Mouse (Mus musculus): ENCODE measurements at regions not wholly inside any gene's neighbourhood (a gene's known extent, or its start where the extent isn't known, plus 50 kb on each side); places are given as distances from the start of the nearest gene placed in this dataset.

DNA sequence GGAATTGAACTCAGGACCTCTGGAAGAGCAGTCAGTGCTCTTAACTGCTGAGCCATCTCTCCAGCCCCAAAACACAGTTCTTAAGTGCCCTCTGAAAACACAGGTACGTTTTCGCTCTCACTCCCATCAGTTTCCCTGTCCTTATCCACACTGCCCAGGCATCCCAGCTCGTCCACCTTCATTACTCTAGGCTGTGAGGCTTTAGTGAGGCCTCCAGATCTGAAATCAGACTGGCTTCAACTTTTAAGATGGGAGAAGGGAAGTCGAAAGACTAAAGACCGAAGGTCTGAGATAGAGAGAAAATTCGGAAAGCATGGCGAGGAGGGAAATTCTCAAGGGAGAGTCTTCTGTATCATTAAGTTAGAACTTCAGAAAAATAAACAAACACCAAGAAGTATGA lies 54.8 kb upstream of the Tet2 start:
- Histone ChIP-seq H3K4me2 (no peak overlapping the region), H3K4me3 (no peak overlapping the region), H3K36me3 (no peaks in the 10 kb centered on the region), H3K27ac (ENCODE audit: poor library complexity, severe bottlenecking) (peak overlapping the region; percentile 68; the same call in 1 of the 2 replicates), H3K27me3 (replicated peaks) (no peaks in the 10 kb centered on the region), H3K9me3 (replicated peaks) (no peaks in the 10 kb centered on the region), H3K4me1 (replicated peaks) (peaks cover 11% of the 10 kb centered on the region), H3K9ac (no peak overlapping the region)
- 82% methylated on average over 7 of the region's 7 CpGs for WGBS
- ATAC-seq (ENCODE audit: insufficient number of reproducible peaks, low FRiP score), result no peak

DNA sequence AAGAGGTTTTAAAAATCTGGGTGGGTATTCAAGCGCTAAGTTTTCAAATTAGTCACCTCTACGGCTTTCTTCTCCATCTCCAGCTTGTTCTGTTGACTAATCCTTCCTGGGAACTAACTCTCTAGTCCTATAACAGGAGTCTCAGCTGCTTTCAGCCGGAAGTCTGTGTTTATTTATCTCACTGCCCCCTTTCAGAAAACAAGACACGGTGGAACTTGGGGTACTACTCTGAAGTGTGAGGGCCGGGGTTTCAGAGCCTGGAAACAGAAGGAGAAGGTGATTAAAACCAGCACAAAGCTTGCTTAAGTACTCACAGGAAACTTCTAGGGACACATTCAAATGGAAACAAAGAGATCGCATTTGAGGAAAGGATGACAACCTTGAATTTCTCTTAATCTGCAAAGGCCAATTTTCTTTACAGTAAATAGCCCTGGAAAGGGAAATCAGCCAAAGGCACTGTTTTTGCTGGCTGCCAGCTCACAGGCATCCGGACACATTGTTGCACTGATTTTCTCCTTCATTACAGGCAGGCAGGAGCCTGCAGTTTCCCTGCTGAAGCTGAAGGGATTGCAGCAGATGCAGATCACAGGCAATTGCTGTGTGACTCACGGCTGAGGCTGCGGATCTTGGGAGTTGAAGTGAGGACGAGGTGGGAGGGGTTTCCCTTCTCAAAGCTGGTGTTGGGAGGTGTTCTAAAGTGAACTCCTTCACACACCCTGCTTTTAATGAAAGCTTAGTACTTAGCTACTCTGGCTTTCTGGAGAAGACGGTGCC lies 55.7 kb upstream of the Tet2 start:
- Histone ChIP-seq H3K4me1 (replicated peaks) (peaks cover 11% of the 10 kb centered on the region), H3K27me3 (replicated peaks) (no peaks in the 10 kb centered on the region), H3K9me3 (replicated peaks) (no peaks in the 10 kb centered on the region), H3K36me3 (no peaks in the 10 kb centered on the region), H3K27ac (ENCODE audit: poor library complexity, severe bottlenecking) (peak overlapping the region; percentile 68; the same call in 1 of the 2 replicates), H3K4me3 (peak overlapping the region; percentile 10), H3K9ac (no peak overlapping the region), H3K4me2 (peak overlapping the region; percentile 36)
- WGBS, result 21% methylated on average over 11 of the region's 11 CpGs
- ATAC-seq (ENCODE audit: insufficient number of reproducible peaks, low FRiP score), result peak; percentile 79

DNA sequence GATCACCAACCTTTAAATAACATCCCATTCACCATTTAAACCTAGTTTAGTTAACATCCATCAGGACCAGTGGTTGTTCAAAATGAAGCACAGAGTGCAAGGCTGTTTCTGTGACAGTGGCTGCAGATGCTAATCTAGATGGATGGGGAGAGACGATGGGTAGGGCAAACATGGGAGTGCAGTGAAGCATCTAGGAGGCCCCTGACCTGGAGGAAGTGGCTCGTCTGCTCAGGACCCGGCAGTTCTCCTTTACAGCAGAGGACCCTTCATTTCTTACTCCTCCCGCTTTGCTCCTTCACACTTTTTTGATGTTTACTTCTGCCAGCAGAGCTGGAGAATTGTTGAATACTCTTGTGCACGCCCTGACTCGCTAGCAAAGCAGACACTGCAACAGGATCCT lies 60.5 kb upstream of the Tet2 start:
- Histone ChIP-seq H3K9ac (no peak overlapping the region), H3K27me3 (replicated peaks) (no peaks in the 10 kb centered on the region), H3K4me3 (no peak overlapping the region), H3K4me2 (no peak overlapping the region), H3K9me3 (replicated peaks) (no peaks in the 10 kb centered on the region), H3K4me1 (replicated peaks) (peaks cover 10% of the 10 kb centered on the region), H3K36me3 (no peaks in the 10 kb centered on the region), H3K27ac (ENCODE audit: poor library complexity, severe bottlenecking) (no peak overlapping the region)
- no peak for ATAC-seq (ENCODE audit: insufficient number of reproducible peaks, low FRiP score)
- 85% methylated on average over 6 of the region's 6 CpGs for WGBS

DNA sequence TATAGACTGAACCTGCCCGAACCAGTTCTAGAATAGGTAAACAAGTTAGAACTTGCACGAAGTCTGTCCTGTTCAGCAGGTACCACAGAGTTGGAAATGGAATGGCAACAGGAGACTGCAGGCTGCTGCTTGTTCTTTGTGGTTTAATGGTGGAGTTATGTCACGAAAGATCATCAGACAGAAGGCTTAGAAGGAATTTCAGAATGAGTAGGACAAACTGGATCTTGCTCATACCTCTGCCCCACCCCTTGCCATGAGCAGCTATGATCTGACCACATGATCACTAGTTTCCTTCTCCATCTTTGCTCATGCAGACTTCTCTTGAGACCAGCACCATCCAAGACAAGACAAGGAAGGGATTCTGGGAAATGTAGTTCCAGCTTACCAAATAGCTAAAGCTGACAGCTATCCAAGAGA lies 63.9 kb upstream of the Tet2 start:
- H3K4me2 ChIP-seq, result no peak overlapping the region

DNA sequence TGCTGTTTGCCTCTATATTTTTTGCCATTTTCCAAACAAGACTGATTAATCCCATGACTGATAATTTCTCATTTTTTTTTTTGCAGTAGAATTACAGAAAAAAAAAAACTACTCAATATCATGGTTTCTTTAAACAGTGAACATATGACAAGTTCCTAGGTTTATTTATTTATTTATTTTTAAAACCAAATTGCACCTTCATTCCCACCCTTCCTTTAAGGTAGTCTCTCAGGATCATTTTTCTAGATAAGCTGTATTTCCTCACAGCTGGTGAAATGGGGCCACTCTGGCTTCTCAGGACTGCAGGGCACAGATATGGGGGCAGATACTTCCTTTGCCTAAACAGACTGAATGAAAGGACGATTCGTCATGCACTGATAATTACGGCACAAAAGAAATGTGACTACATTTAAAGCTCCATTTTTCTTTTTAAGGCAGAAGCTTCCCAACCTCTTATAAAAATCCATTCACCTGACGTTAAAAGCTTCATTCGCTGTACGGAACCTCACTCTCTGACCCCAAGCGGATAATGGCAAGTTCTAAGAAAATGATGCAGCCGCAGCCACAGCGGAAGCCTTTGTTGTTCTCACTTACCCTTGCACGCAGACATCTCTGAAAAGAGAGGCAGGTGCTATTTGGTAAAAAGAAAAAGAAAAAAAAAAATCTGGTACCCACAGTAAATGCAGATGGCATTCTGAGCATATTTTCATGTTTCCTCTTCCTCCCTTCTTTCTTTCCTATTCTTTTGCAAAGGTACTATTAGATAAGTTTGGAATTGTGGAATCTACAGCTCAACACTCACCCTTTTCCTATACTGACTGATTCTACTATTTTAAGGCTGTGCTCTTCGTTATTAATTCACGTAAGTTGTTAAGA lies 69.1 kb upstream of the Tet2 start:
- H3K4me2 ChIP-seq, result 0 out of 2 replicates have a peak overlapping the region, but pooled peaks have one; percentile 29
- ATAC-seq (ENCODE audit: insufficient number of reproducible peaks, low FRiP score), result no peak
- H3K4me3 ChIP-seq, result no peak overlapping the region
- H3K9ac ChIP-seq, result no peak overlapping the region
- no peaks in the 10 kb centered on the region for H3K9me3 ChIP-seq (replicated peaks)
- H3K4me1 ChIP-seq (replicated peaks), result peaks cover 8% of the 10 kb centered on the region; the same call in 1 of the 2 replicates
- H3K27ac ChIP-seq (ENCODE audit: poor library complexity, severe bottlenecking), result no peak overlapping the region
- no peaks in the 10 kb centered on the region for H3K27me3 ChIP-seq (replicated peaks)
- no peaks in the 10 kb centered on the region for H3K36me3 ChIP-seq
- WGBS, result 58% methylated on average over 12 of the region's 12 CpGs

More for the DNA sequence above, 63.9 kb upstream of the Tet2 start:
- no peak overlapping the region for H3K4me3 ChIP-seq
- WGBS, result 88% methylated on average over 3 of the region's 3 CpGs
- no peak overlapping the region for H3K9ac ChIP-seq
- no peaks in the 10 kb centered on the region for H3K4me1 ChIP-seq (replicated peaks)
- no peaks in the 10 kb centered on the region for H3K27me3 ChIP-seq (replicated peaks)
- no peaks in the 10 kb centered on the region for H3K36me3 ChIP-seq
- H3K9me3 ChIP-seq (replicated peaks), result no peaks in the 10 kb centered on the region
- no peak overlapping the region for H3K27ac ChIP-seq (ENCODE audit: poor library complexity, severe bottlenecking)
- ATAC-seq (ENCODE audit: insufficient number of reproducible peaks, low FRiP score), result no peak

DNA sequence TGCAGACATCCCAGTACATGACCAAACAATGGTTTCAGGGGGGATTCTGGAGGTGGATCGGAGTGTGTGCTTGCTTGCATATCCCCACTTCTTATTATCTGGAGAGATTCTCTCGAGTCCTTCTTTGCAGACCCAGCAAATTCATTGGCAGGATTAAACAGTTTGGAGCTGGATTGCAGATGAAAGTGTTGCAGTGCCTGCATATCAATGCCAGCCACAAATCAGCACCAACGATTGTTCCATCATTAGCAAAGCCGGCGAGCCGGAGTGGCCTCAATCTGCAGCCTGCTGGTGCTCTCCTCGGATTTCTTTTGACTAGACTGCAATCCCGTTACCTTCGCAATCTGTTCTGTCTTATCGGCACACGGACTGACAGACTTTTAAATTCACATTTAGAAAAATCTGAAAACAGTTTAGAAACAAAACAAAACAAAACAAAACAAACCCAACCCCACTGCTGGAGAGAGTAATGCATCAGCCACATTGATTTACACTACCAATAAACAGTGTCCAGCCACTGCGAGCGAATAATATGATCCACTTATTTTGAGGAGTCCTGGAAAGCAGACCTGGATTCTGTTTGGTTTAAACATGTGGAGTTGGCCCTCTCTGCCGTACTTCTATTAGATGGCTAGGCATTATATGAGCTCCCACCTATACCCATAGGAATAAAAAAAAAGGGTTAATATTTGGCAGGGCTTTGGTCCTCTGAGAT lies 69.9 kb upstream of the Tet2 start:
- no peaks in the 10 kb centered on the region for H3K36me3 ChIP-seq
- no peak overlapping the region for H3K9ac ChIP-seq
- peak overlapping the region; percentile 29 for H3K4me2 ChIP-seq
- no peak overlapping the region for H3K4me3 ChIP-seq
- no peak overlapping the region for H3K27ac ChIP-seq (ENCODE audit: poor library complexity, severe bottlenecking)
- no peaks in the 10 kb centered on the region for H3K9me3 ChIP-seq (replicated peaks)
- WGBS, result 46% methylated on average over 14 of the region's 14 CpGs
- ATAC-seq (ENCODE audit: insufficient number of reproducible peaks, low FRiP score), result no peak
- no peaks in the 10 kb centered on the region for H3K27me3 ChIP-seq (replicated peaks)
- peaks cover 8% of the 10 kb centered on the region; the same call in 1 of the 2 replicates for H3K4me1 ChIP-seq (replicated peaks)

DNA sequence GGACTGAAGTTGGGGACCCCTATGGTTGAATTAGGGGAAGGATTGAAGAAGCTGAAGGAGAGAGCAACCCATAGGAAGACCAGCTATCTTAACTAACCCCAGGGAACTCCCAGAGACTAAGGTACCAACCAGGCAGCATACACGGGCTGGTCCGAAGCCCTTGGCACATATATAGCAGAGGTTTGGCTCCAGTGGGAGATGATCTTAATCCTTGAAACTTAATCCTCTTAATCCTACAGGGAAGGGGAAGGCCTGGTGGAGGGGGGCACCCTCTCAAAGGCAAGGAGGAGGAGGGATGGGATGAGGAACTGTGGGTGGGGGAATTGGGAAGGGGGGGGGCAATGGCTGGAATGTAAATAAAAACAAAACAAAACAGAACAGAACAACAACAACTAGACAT lies 72.1 kb upstream of the Tet2 start:
- no peak overlapping the region for H3K27ac ChIP-seq (ENCODE audit: poor library complexity, severe bottlenecking)
- H3K27me3 ChIP-seq (replicated peaks), result no peaks in the 10 kb centered on the region
- no peak overlapping the region for H3K4me2 ChIP-seq
- 71% methylated on average over 2 of the region's 2 CpGs for WGBS
- no peak overlapping the region for H3K9ac ChIP-seq
- H3K36me3 ChIP-seq, result no peaks in the 10 kb centered on the region
- no peaks in the 10 kb centered on the region for H3K9me3 ChIP-seq (replicated peaks)
- ATAC-seq (ENCODE audit: insufficient number of reproducible peaks, low FRiP score), result no peak
- peaks cover 8% of the 10 kb centered on the region; the same call in 1 of the 2 replicates for H3K4me1 ChIP-seq (replicated peaks)
- no peak overlapping the region for H3K4me3 ChIP-seq

DNA sequence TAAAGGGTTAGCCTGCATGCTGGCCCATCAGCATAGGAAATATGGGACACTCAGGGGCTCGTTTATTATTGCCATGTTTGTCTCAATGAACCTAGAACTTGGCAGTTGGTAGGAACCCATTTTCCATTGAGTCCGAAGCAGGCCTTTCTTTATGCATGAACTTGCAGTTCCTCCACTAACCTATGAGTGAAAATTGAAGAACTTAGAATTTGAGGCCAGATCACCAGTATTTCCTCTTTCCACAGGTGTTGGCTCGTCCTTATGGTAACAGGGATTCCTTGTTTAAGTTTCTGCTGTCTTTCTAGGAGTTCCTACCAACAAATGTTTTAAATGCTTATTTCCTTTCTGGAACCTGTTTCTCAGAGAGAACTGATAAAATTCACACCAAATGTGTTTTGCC lies 73.6 kb upstream of the Tet2 start:
- Histone ChIP-seq H3K4me2 (no peak overlapping the region), H3K27me3 (replicated peaks) (no peaks in the 10 kb centered on the region), H3K9me3 (replicated peaks) (no peaks in the 10 kb centered on the region), H3K27ac (ENCODE audit: poor library complexity, severe bottlenecking) (no peak overlapping the region), H3K4me3 (no peak overlapping the region), H3K9ac (no peak overlapping the region), H3K36me3 (no peaks in the 10 kb centered on the region), H3K4me1 (replicated peaks) (peaks cover 13% of the 10 kb centered on the region)
- 72% methylated on average over 3 of the region's 3 CpGs for WGBS
- ATAC-seq (ENCODE audit: insufficient number of reproducible peaks, low FRiP score), result no peak

DNA sequence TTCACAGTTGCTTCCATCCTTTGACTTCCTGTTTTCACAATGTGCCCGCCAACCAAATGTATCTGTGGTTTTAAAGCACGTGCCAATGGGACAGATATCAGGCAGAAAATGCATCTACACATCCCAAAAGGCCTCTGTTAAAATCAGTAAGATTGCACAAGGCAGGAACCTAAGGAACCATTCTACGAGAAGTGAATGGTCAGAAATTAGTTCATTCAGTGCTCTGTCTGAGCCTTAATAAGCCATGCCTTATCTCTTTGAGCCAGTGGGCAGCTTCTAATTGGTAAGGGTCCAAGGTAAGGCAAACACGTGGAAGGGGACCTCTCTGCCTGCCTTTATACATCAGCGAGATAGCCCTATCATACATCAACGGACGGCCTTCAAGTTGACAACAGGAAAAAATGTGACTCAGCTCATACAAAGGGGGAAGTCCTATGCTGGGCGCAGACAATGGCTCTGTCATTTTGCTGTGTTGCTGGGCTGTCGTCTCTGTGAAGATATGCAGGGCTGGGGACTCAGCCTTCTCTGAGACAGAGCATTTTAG lies 78.3 kb upstream of the Tet2 start:
- H3K27me3 ChIP-seq (replicated peaks), result no peaks in the 10 kb centered on the region
- ATAC-seq (ENCODE audit: insufficient number of reproducible peaks, low FRiP score), result peak; percentile 42; the same call in 1 of the 2 replicates
- H3K36me3 ChIP-seq, result no peaks in the 10 kb centered on the region
- H3K27ac ChIP-seq (ENCODE audit: poor library complexity, severe bottlenecking), result no peak overlapping the region
- H3K4me3 ChIP-seq, result no peak overlapping the region
- no peak overlapping the region for H3K4me2 ChIP-seq
- no peaks in the 10 kb centered on the region for H3K9me3 ChIP-seq (replicated peaks)
- peaks cover 11% of the 10 kb centered on the region for H3K4me1 ChIP-seq (replicated peaks)
- H3K9ac ChIP-seq, result no peak overlapping the region
- 34% methylated on average over 9 of the region's 9 CpGs for WGBS

DNA sequence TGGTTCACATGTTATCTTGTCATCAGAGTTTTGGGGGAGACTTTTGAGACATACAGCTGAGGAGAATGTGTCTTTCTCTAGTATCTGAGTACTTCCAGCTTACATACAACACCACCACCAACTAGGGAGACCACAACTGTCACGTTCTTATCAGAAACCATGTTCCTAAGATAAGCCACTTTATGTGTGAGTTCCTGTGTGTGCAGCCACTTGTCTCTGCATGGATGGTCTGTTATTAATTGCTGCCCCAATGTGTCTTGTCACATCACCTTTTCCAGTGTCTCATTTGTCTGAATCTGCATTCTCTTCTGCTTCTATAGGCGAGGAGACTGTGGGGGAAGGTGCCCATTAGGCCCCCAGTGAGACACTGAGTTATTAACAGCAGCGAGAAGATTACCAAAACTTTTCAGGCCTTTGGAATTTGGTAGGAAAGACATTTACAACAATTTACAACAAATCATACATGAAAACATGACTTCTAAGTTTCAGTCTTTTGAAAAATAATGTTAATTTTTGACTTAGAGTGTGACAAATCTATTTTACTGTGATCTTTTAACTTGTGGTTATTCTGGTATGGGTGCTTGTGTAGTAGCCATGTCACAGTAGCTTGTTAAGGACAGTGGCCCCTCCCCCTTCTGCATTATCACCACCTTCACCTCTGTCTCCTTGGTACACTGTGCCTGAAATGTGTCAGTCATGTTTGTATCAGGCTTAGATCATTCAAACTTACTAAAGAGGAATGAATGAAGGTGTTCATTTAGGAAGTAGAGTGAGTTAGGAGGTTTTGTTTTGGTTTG lies 79.3 kb upstream of the Tet2 start:
- Histone ChIP-seq H3K4me3 (no peak overlapping the region), H3K4me2 (no peak overlapping the region), H3K4me1 (replicated peaks) (peaks cover 11% of the 10 kb centered on the region), H3K9ac (no peak overlapping the region), H3K27me3 (replicated peaks) (no peaks in the 10 kb centered on the region), H3K9me3 (replicated peaks) (no peaks in the 10 kb centered on the region), H3K27ac (ENCODE audit: poor library complexity, severe bottlenecking) (no peak overlapping the region), H3K36me3 (no peaks in the 10 kb centered on the region)
- ATAC-seq (ENCODE audit: insufficient number of reproducible peaks, low FRiP score), result 0 out of 2 replicates have a peak, but pooled peaks have one; percentile 15
- WGBS, result 41% methylated on average over 3 of the region's 3 CpGs

All from heart, embryonic 12.5 days (tissue).